Mouse (Mus musculus): ENCODE data around the gene Gm4869. TPM values are rescaled to one million over a fixed set of nuclear protein-coding genes. Genes with fewer than 3 reads are reported as not detected.
A peak's percentile ranks its signal among the peaks of the same experiment; 100 is the strongest.
"Not testable (repeated sequence)": the region's sequence is repeated elsewhere in the genome, so short reads cannot be mapped to it uniquely, and the experiment has no call there.

Gm4869 gene
- polyA plus RNA-seq, 1 experiment from 2014 or later: not detected

DNA sequence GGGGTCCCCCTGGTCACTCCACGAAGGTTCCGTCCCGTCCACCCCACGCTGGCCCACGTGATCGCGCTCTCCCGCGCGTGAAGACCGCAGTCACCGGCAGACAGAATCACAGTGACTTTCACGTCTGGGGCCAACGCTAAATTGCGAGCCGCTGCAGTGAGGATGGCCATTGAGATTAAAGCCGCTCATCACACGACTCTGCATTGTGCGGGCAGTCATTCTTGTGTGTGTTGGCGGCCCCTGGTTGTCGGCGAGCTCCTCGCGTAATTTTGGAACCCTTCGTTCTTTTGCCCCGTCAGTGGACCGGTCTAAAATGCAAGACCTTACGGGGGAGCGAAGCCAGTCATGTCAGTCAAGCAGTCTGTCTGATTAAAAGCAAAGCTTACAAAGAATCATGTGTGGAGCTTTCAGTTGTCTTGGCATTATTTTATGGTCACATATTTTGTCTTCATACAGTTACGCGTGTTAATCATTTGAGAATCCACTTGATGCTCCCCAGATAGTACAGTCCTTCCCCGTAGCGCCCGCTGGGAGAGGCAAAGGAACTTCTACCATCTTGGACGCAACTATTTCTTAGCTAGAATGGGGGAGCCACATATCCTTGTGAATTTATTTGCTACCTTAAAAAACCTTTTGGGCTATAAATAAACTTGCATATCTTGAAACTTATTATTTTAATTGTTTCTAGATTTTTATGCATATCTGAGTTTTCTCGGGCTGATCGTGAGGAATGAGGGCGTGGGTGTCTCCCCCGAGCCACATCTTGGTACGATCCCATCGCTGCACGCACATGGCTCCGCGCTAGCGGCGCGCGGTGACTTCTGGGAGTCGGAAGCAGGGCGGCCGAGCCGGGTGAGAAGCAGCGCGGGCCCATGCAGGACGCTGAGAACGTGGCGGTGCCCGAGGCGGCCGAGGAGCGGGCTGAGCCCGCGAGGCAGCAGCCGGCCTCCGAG is 26.7 kb upstream of the Gm4869 start, which contains the start of gene Eif3b:
TSS of gene Eif3b (plus strand) at position 840 of the 953 bp plus-strand sequence.
- Histone ChIP-seq H3K9ac (ENCODE audit: low read length) (peak within 1 kb of the TSS; percentile 93), H3K27me3 (ENCODE audit: control insufficient read depth, insufficient read depth, low read length) (no peaks in the 10 kb centered on the region), H3K36me3 (ENCODE audit: control insufficient read depth, insufficient read depth) (0 out of 2 replicates have a peak, but pooled peaks cover 6% of the 10 kb centered on the region), H3K27ac (ENCODE audit: low read length) (peak within 1 kb of the TSS; percentile 86), H3K4me1 (ENCODE audit: control insufficient read depth, insufficient read depth, low read length) (peaks cover 21% of the 10 kb centered on the region), H3K9me3 (replicated peaks; ENCODE audit: control insufficient read depth, low read length) (no peaks in the 10 kb centered on the region), H3K4me2 (ENCODE audit: low read depth, low read length) (peak within 1 kb of the TSS; percentile 77), H3K4me3 (ENCODE audit: low read length) (peak within 1 kb of the TSS; percentile 94)
- under 1% methylated on average over 65 of the region's 65 CpGs for WGBS
- peak; percentile 90 for ATAC-seq (replicated peaks; ENCODE audit: extremely low read depth, insufficient read depth, low FRiP score)

DNA sequence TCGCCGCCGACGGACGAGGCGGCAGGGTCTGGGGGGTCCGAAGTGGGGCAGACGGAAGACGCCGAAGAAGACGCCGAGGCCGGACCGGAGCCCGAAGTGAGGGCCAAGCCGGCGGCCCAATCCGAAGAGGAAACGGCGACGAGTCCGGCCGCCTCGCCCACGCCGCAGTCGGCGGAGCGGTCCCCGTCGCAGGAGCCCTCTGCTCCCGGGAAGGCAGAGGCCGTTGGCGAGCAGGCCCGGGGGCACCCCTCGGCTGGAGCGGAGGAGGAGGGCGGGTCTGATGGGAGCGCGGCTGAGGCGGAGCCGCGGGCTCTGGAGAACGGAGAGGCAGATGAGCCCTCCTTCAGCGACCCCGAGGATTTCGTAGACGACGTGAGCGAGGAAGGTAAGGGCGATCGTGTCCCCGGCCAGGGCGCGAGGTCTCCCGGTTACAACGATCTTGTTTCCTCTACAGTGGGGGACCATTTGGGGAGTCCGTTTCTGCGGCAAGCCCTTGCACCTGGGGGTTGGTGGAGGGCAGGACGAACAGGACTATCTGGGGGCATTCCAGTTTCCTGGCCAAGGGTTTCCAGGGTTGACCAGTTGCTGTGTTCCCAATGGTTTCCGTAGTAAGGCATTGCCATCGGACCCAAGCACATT is 25.9 kb upstream of the Gm4869 start:
- Histone ChIP-seq H3K4me2 (ENCODE audit: low read depth, low read length) (peak overlapping the region; percentile 77), H3K36me3 (ENCODE audit: control insufficient read depth, insufficient read depth) (0 out of 2 replicates have a peak, but pooled peaks cover 6% of the 10 kb centered on the region), H3K9ac (ENCODE audit: low read length) (peak overlapping the region; percentile 93), H3K9me3 (replicated peaks; ENCODE audit: control insufficient read depth, low read length) (no peaks in the 10 kb centered on the region), H3K27me3 (ENCODE audit: control insufficient read depth, insufficient read depth, low read length) (no peaks in the 10 kb centered on the region), H3K27ac (ENCODE audit: low read length) (peak overlapping the region; percentile 86), H3K4me1 (ENCODE audit: control insufficient read depth, insufficient read depth, low read length) (peaks cover 21% of the 10 kb centered on the region), H3K4me3 (ENCODE audit: low read length) (peak overlapping the region; percentile 94)
- peak; percentile 16; the same call in 1 of the 2 replicates for ATAC-seq (replicated peaks; ENCODE audit: extremely low read depth, insufficient read depth, low FRiP score)
- WGBS: under 1% methylated on average over 61 of the region's 62 CpGs

DNA sequence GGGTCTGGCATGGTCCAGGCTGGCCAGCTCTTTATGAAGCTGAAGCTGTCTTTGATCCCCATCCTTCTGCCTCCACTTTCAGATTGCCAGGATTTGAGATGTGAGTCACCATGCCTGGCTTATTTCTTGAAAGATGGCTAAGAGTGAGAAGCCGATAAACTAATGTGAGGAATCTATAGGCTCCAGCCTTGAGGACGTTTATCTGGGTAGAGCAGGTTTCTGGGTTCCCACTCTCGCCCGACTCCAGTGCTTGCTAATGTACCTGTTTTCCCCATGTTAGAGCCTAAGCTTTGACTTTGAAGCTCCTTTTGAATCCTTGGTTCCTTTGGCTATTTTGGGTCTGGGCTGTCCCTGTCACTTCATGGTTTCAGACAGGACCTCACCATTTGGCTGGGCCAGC is 24.8 kb upstream of the Gm4869 start:
- peaks cover 21% of the 10 kb centered on the region for H3K4me1 ChIP-seq (ENCODE audit: control insufficient read depth, insufficient read depth, low read length)
- no peaks in the 10 kb centered on the region for H3K9me3 ChIP-seq (replicated peaks; ENCODE audit: control insufficient read depth, low read length)
- peak overlapping the region; percentile 94 for H3K4me3 ChIP-seq (ENCODE audit: low read length)
- H3K27me3 ChIP-seq (ENCODE audit: control insufficient read depth, insufficient read depth, low read length): no peaks in the 10 kb centered on the region
- H3K27ac ChIP-seq (ENCODE audit: low read length): no peak overlapping the region
- peak overlapping the region; percentile 93 for H3K9ac ChIP-seq (ENCODE audit: low read length)
- ATAC-seq (replicated peaks; ENCODE audit: extremely low read depth, insufficient read depth, low FRiP score): no peak
- peaks cover 11% of the 10 kb centered on the region; the same call in 1 of the 2 replicates for H3K36me3 ChIP-seq (ENCODE audit: control insufficient read depth, insufficient read depth)
- 43% methylated on average over 4 of the region's 4 CpGs for WGBS
- H3K4me2 ChIP-seq (ENCODE audit: low read depth, low read length): peak overlapping the region; percentile 77

DNA sequence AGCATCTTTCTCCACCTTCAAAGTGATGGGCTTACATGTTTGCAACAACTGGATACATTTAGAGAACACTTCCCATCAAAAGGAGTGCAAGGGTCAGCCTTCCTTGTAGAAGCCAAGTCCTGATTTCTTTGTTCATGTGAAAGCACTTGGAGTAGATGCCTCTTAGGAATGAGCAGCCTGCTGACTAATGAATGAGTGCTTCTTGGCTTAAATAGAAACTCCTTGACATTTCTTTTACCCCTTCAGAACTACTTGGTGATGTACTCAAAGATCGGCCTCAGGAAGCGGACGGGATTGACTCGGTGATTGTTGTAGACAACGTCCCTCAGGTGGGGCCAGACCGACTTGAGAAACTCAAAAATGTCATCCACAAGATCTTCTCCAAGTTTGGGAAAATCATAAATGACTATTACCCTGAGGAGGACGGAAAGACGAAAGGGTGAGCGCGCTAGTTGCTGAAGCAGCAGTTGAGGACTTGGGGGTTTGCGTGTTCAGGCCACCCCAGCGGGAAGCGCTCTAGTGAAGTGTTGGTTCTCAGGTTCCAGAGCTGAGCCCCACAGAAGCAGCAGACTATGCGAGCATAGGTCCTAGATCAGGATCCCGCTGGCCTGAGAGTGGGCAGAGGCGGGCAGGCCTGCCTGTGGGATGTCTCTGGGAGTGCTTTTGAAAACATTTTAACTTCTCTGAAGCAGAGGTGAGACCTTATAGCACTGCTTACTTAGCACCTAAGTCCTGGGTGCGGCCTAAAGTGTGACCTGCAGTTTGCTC is 20.2 kb upstream of the Gm4869 start:
- peaks cover 16% of the 10 kb centered on the region for H3K4me1 ChIP-seq (ENCODE audit: control insufficient read depth, insufficient read depth, low read length)
- H3K9me3 ChIP-seq (replicated peaks; ENCODE audit: control insufficient read depth, low read length): no peaks in the 10 kb centered on the region
- no peaks in the 10 kb centered on the region for H3K27me3 ChIP-seq (ENCODE audit: control insufficient read depth, insufficient read depth, low read length)
- H3K9ac ChIP-seq (ENCODE audit: low read length): no peak overlapping the region
- H3K4me2 ChIP-seq (ENCODE audit: low read depth, low read length): no peak overlapping the region
- H3K36me3 ChIP-seq (ENCODE audit: control insufficient read depth, insufficient read depth): peaks cover 38% of the 10 kb centered on the region
- WGBS: 90% methylated on average over 17 of the region's 17 CpGs
- ATAC-seq (replicated peaks; ENCODE audit: extremely low read depth, insufficient read depth, low FRiP score): no peak
- no peak overlapping the region for H3K4me3 ChIP-seq (ENCODE audit: low read length)
- H3K27ac ChIP-seq (ENCODE audit: low read length): no peak overlapping the region

DNA sequence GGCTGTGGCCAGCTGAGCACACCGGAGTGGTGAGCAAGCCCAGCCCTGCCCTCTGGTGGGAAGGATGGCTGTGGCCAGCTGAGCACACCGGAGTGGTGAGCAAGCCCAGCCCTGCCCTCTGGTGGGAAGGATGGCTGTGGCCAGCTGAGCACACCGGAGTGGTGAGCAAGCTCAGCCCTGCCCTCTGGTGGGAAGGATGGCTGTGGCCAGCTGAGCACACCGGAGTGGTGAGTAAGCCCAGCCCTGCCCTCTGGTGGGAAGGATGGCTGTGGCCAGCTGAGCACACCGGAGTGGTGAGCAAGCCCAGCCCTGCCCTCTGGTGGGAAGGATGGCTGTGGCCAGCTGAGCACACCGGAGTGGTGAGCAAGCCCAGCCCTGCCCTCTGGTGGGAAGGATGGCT is 6.3 kb upstream of the Gm4869 start:
- not testable (repeated sequence) for H3K27me3 ChIP-seq (ENCODE audit: control insufficient read depth, insufficient read depth, low read length); H3K4me3 ChIP-seq (ENCODE audit: low read length); H3K27ac ChIP-seq (ENCODE audit: low read length); H3K9me3 ChIP-seq (replicated peaks; ENCODE audit: control insufficient read depth, low read length); ATAC-seq (replicated peaks; ENCODE audit: extremely low read depth, insufficient read depth, low FRiP score); H3K9ac ChIP-seq (ENCODE audit: low read length); H3K4me2 ChIP-seq (ENCODE audit: low read depth, low read length); H3K4me1 ChIP-seq (ENCODE audit: control insufficient read depth, insufficient read depth, low read length)
- 85% methylated on average over 2 of the region's 6 CpGs for WGBS
- H3K36me3 ChIP-seq (ENCODE audit: control insufficient read depth, insufficient read depth): peaks cover 69% of the 10 kb centered on the region

DNA sequence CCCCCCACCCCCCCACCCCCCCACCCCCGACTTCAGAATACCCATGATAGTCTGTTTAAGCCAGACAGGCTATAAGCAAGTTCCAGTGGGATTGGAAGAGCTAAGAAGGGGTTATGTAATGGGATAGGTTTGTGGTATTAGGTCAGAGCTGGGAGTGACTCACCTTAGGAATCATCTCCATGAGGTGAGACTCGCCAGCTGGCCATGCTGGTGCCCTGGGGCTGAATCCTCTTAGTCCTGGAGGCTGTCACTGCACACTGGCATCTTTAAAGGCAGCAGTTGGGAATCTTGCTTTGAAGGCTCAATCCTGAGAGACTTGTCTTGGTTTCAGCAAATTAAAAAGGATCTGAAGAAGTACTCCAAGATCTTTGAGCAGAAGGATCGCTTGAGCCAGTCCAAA is 4.0 kb upstream of the Gm4869 start:
- Histone ChIP-seq H3K27me3 (ENCODE audit: control insufficient read depth, insufficient read depth, low read length) (no peaks in the 10 kb centered on the region), H3K4me2 (ENCODE audit: low read depth, low read length) (no peak overlapping the region), H3K9ac (ENCODE audit: low read length) (no peak overlapping the region), H3K27ac (ENCODE audit: low read length) (no peak overlapping the region), H3K4me1 (ENCODE audit: control insufficient read depth, insufficient read depth, low read length) (peaks cover 5% of the 10 kb centered on the region), H3K9me3 (replicated peaks; ENCODE audit: control insufficient read depth, low read length) (no peaks in the 10 kb centered on the region), H3K36me3 (ENCODE audit: control insufficient read depth, insufficient read depth) (peaks cover 61% of the 10 kb centered on the region), H3K4me3 (ENCODE audit: low read length) (no peak overlapping the region)
- WGBS: 94% methylated on average over 3 of the region's 3 CpGs
- no peak for ATAC-seq (replicated peaks; ENCODE audit: extremely low read depth, insufficient read depth, low FRiP score)

DNA sequence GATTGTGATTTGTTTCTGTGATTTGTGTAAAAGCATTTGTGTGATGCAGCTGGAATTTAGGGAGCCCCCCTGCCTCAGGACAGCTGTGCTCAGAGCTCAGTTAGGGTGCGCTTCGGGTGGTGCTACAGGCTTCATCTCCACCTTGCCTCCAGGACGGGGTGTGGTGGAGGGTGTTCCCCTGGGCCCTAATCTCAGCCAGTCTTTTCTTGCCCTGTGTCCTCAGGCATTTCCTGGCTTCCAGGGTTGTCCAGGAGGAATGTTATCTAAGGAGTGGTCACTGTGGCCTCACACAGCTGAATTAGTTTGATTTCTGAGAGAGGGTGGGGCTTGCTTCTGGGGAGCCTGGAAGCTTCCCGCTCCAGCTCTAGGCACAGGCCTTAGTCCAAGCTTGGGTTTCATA is 1.4 kb upstream of the Gm4869 start:
- peaks cover 42% of the 10 kb centered on the region for H3K36me3 ChIP-seq (ENCODE audit: control insufficient read depth, insufficient read depth)
- no peak overlapping the region for H3K9ac ChIP-seq (ENCODE audit: low read length)
- ATAC-seq (replicated peaks; ENCODE audit: extremely low read depth, insufficient read depth, low FRiP score): peak; percentile 35; the same call in 1 of the 2 replicates
- no peak overlapping the region for H3K4me2 ChIP-seq (ENCODE audit: low read depth, low read length)
- H3K27me3 ChIP-seq (ENCODE audit: control insufficient read depth, insufficient read depth, low read length): no peaks in the 10 kb centered on the region
- H3K4me3 ChIP-seq (ENCODE audit: low read length): no peak overlapping the region
- WGBS: 54% methylated on average over 4 of the region's 4 CpGs
- H3K4me1 ChIP-seq (ENCODE audit: control insufficient read depth, insufficient read depth, low read length): peaks cover 5% of the 10 kb centered on the region
- no peak overlapping the region for H3K27ac ChIP-seq (ENCODE audit: low read length)
- no peaks in the 10 kb centered on the region for H3K9me3 ChIP-seq (replicated peaks; ENCODE audit: control insufficient read depth, low read length)

DNA sequence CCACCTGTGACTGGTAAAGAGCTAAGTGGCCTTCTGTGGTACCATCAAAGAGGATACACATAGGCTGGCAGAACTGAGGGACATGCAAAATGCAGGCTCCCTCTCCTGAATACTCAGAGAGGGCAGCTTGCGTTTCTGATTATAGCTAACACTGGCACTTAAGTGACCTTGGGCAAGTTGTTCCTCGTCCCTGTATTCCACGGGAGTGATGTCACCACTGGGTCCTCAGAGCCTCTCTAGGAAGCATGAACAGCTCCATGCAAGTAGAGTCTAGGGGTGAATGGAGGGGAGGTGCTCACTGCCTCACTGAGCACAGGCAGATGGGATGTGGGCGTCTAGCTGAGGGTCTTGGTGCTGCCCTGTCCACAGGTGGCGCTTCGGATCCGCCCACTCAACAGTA is 609 bp downstream of the Gm4869 start:
- Histone ChIP-seq H3K4me3 (ENCODE audit: low read length) (no peak overlapping the region), H3K4me2 (ENCODE audit: low read depth, low read length) (no peak overlapping the region), H3K9ac (ENCODE audit: low read length) (no peak overlapping the region), H3K27ac (ENCODE audit: low read length) (peak overlapping the region; percentile 0; the same call in 1 of the 2 replicates), H3K4me1 (ENCODE audit: control insufficient read depth, insufficient read depth, low read length) (peaks cover 5% of the 10 kb centered on the region), H3K27me3 (ENCODE audit: control insufficient read depth, insufficient read depth, low read length) (no peaks in the 10 kb centered on the region), H3K36me3 (ENCODE audit: control insufficient read depth, insufficient read depth) (peaks cover 31% of the 10 kb centered on the region), H3K9me3 (replicated peaks; ENCODE audit: control insufficient read depth, low read length) (no peaks in the 10 kb centered on the region)
- 64% methylated on average over 7 of the region's 7 CpGs for WGBS
- ATAC-seq (replicated peaks; ENCODE audit: extremely low read depth, insufficient read depth, low FRiP score): 0 out of 2 replicates have a peak, but pooled peaks have one; percentile 34
